In the genomic region with DNA sequence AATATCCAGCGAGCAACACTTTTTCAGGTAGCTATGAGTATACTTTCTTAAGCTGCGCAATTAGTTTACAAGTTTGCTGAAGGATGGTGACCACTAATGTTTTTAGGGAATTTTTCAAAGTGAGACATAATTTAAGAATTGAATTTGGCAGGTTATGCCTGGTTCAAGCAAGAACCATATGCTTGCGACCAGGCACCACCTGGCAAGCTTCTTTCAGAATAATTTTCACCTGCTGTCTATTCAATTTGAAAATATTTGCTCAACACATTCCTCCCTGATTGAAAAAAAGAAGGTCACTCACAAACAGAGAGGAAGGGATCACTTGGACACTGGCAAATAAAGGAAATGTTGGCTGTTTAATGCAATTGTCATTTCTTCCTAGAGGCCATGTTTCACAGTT, we compare ENCODE assay signal across 24 mouse cellular contexts.
A peak's percentile ranks its signal among the peaks of the same experiment; 100 is the strongest.
DNase-seq lines count a peak whose midpoint lies in the region; ATAC-seq and TF ChIP-seq lines count a peak whose summit lies in the region.
"Had no signal": no experiment of that assay in that cellular context is flagged by ENCODE, and none has a peak within 500 bp of the region (broad histone marks: within the 10 kb centered on the region; RNA-seq: fewer than 3 reads in every experiment).

No protein-coding gene starts in this region.

- H3K27ac ChIP-seq in forebrain, postnatal 0 days (ENCODE audit: low read depth, low read length) = no peak overlapping the region
- no peak overlapping the region for H3K27ac ChIP-seq in forebrain, embryonic 11.5 days (ENCODE audit: low read depth, low read length)
- H3K27ac ChIP-seq: forebrain, embryonic 10.5 days; heart, embryonic 15.5 days; hindbrain, embryonic 10.5 days; hindbrain, embryonic 13.5 days; intestine, embryonic 15.5 days had no signal

- TF ChIP-seq CTCF in forebrain, postnatal 0 days (IDR thresholded peaks at IDR 0.05; ENCODE audit: low read depth) = no peak

- no peaks in the 10 kb centered on the region for H3K9me3 ChIP-seq in forebrain, postnatal 0 days (ENCODE audit: low read length)
- H3K9me3 ChIP-seq in forebrain, embryonic 11.5 days (ENCODE audit: control insufficient read depth, low read length) = no peaks in the 10 kb centered on the region
- H3K9me3 ChIP-seq: forebrain, embryonic 10.5 days; heart, embryonic 12.5 days; heart, embryonic 15.5 days; hindbrain, embryonic 10.5 days; hindbrain, embryonic 13.5 days; intestine, embryonic 15.5 days had no signal

- H3K9ac ChIP-seq in forebrain, postnatal 0 days = no peak overlapping the region
- H3K9ac ChIP-seq in forebrain, embryonic 11.5 days (ENCODE audit: low read length) = no peak overlapping the region
- H3K9ac ChIP-seq: heart, embryonic 12.5 days; heart, embryonic 15.5 days; hindbrain, embryonic 13.5 days; intestine, embryonic 15.5 days had no signal

- H3K4me2 ChIP-seq in forebrain, postnatal 0 days (ENCODE audit: low read depth) = no peak overlapping the region
- H3K4me2 ChIP-seq in forebrain, embryonic 11.5 days (ENCODE audit: low read depth, low read length, severe bottlenecking) = no peak overlapping the region
- H3K4me2 ChIP-seq: heart, embryonic 12.5 days; heart, embryonic 15.5 days; hindbrain, embryonic 13.5 days; intestine, embryonic 15.5 days had no signal

- no peak overlapping the region for H3K4me3 ChIP-seq in forebrain, postnatal 0 days (ENCODE audit: low read depth, low read length)
- H3K4me3 ChIP-seq in forebrain, embryonic 11.5 days (ENCODE audit: low read depth, low read length) = no peak overlapping the region
- H3K4me3 ChIP-seq: forebrain, embryonic 10.5 days; heart, embryonic 12.5 days; heart, embryonic 15.5 days; hindbrain, embryonic 10.5 days; hindbrain, embryonic 13.5 days; intestine, embryonic 15.5 days had no signal

- H3K27me3 ChIP-seq in forebrain, postnatal 0 days (ENCODE audit: insufficient read depth, low read length) = no peaks in the 10 kb centered on the region
- no peaks in the 10 kb centered on the region for H3K27me3 ChIP-seq in forebrain, embryonic 11.5 days (ENCODE audit: control insufficient read depth, insufficient read depth, low read length)
- H3K27me3 ChIP-seq: heart, embryonic 12.5 days; heart, embryonic 15.5 days; hindbrain, embryonic 13.5 days; intestine, embryonic 15.5 days had no signal

- H3K36me3 ChIP-seq in forebrain, postnatal 0 days (ENCODE audit: insufficient read depth) = no peaks in the 10 kb centered on the region
- no peaks in the 10 kb centered on the region for H3K36me3 ChIP-seq in forebrain, embryonic 11.5 days (ENCODE audit: control insufficient read depth, insufficient read depth, low read length)
- H3K36me3 ChIP-seq: forebrain, embryonic 10.5 days; heart, embryonic 12.5 days; heart, embryonic 15.5 days; hindbrain, embryonic 10.5 days; hindbrain, embryonic 13.5 days; intestine, embryonic 15.5 days had no signal

- ATAC-seq in cerebellum, adult (ENCODE audit: insufficient number of reproducible peaks, low FRiP score, low TSS enrichment) = no peak
- ATAC-seq in forebrain, postnatal 0 days = no peak
- ATAC-seq in forebrain, embryonic 11.5 days (replicated peaks; ENCODE audit: low FRiP score) = no peak
- ATAC-seq: activated CD4-positive, CD25-positive, alpha-beta regulatory T cell, adult 4 months; forebrain, embryonic 14.5 days; hindbrain, embryonic 16.5 days; intestine, embryonic 15.5 days had no signal

- DNase-seq in cerebellum, adult 11 months = peak; percentile 1
- DNase-seq in forebrain, postnatal 0 days = peak; percentile 2
- DNase-seq in forebrain, embryonic 11.5 days (ENCODE audit: low spot score) = no peak
- DNase-seq in cerebellum, postnatal 10 days = peak; percentile 11 to 13
- DNase-seq in cerebellum, postnatal 36 days = peak; percentile 29 to 52
- DNase-seq in liver = no peak
- DNase-seq in right cerebral cortex, postnatal 4 days = no peak
- DNase-seq: adrenal gland, postnatal 14 days; gastrocnemius, postnatal 25 days; heart, adult 18-20 months; heart, postnatal 10 days; heart, postnatal 36 days; kidney, adult 11 months; kidney, adult 8-10 months had no signal

- WGBS in forebrain, postnatal 0 days = 83% methylated on average over 3 of the region's 3 CpGs
- WGBS in forebrain, embryonic 11.5 days = 85% methylated on average over 3 of the region's 3 CpGs

- no peaks in the 10 kb centered on the region for H3K4me1 ChIP-seq in forebrain, postnatal 0 days (ENCODE audit: insufficient read depth)
- H3K4me1 ChIP-seq in forebrain, embryonic 11.5 days (replicated peaks; ENCODE audit: control insufficient read depth, insufficient read depth, low read length) = no peaks in the 10 kb centered on the region
- H3K4me1 ChIP-seq: forebrain, embryonic 10.5 days; heart, embryonic 12.5 days; heart, embryonic 15.5 days; hindbrain, embryonic 10.5 days; hindbrain, embryonic 13.5 days; intestine, embryonic 15.5 days had no signal

Comparison
In these comparisons a context has a peak if more than half of its experiments do, and no peak if none do; other contexts are left out.
1. DNase-seq: peak in cerebellum, adult 11 months (single experiment), forebrain, postnatal 0 days (single experiment), cerebellum, postnatal 10 days (2 of 2) and cerebellum, postnatal 36 days (2 of 2); none in forebrain, embryonic 11.5 days (single experiment), liver (single experiment) and right cerebral cortex, postnatal 4 days (single experiment).